Mouse (Mus musculus): Measurements from ENCODE around the gene Fstl4. TPM values are rescaled to one million over a fixed set of nuclear protein-coding genes. Genes with fewer than 3 reads are reported as not detected.
A peak's percentile ranks its signal among the peaks of the same experiment; 100 is the strongest.

Fstl4 gene
- polyA plus RNA-seq, 1 experiment = 0.49 TPM

DNA sequence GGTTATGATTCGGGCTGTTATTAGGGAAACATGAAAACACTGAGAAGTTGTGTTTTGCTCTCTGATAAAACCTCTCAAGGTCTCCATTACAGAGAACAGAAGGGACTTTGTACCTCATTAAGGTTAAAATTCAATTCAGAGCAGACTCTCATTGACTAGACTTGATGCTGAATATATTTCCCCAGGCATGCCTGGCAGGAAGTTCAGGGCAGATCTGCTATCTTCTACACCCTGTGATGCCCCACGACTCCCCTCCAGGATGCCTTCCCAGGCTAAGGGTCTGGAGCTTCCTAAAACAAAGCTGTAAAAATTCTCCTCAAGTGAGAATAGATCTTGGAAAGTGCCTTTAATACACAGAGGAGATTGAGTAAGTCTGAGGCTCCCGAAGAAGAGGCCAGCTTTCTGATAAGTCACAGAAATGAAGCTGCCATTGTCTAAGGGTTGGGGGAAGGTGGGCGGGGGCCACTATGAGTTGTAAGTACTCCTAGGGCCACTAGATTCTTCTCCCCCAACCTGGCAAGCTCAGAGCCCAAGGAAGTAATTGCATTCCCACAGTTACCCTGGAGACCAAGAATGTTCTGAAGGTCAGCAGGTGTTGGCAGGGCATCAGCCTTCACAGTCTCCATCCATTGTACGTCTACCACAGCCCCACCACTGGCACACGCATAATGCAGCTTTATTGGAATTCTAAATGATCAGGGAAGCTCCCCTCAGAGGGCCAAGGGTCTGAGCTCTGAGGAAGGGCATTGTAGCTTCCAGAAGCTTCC, 345.4 kb downstream of the Fstl4 start:
- 18% methylated on average over 6 of the region's 6 CpGs for WGBS
- Histone ChIP-seq H3K27ac (ENCODE audit: insufficient read depth, low read depth, low read length) (peak overlapping the region; percentile 69), H3K36me3 (ENCODE audit: control insufficient read depth, insufficient read depth, low read length) (no peaks in the 10 kb centered on the region), H3K4me1 (ENCODE audit: control insufficient read depth, insufficient read depth, insufficient read length, low read length) (peaks cover 18% of the 10 kb centered on the region; the same call in 1 of the 2 replicates), H3K27me3 (ENCODE audit: control insufficient read depth, insufficient read depth, low read length) (no peaks in the 10 kb centered on the region), H3K4me3 (ENCODE audit: low read depth, low read length) (no peak overlapping the region)
- TF ChIP-seq POLR2A (IDR thresholded peaks at IDR 0.05; ENCODE audit: low read depth, low read length) (no peak), CTCF (IDR thresholded peaks at IDR 0.05; ENCODE audit: extremely low read depth, insufficient read length, insufficient replicate concordance, low read depth, low read length) (no peak)

DNA sequence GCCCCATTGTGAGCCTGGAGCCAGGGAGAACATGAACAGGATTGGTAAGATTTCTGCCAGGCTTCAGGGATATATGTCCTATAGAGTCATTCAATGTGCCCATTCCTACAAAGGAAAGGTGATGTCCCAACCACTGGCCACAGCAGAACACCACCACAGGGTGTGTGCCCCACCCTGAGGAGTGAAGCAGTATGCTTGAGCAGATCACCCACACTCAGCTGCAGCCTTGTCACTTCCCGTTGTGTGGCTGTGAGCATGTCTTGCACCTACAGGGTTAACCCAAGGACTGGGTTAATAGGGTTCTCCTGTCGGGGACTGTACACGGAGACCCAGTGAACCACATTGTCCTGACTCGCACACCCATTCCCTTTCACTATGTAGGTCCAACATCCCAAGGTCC, 351.3 kb downstream of the Fstl4 start:
- 70% methylated on average over 4 of the region's 4 CpGs for WGBS
- Histone ChIP-seq H3K36me3 (ENCODE audit: control insufficient read depth, insufficient read depth, low read length) (no peaks in the 10 kb centered on the region), H3K27me3 (ENCODE audit: control insufficient read depth, insufficient read depth, low read length) (no peaks in the 10 kb centered on the region), H3K4me1 (ENCODE audit: control insufficient read depth, insufficient read depth, insufficient read length, low read length) (peaks cover 16% of the 10 kb centered on the region), H3K27ac (ENCODE audit: insufficient read depth, low read depth, low read length) (no peak overlapping the region), H3K4me3 (ENCODE audit: low read depth, low read length) (no peak overlapping the region)
- TF ChIP-seq POLR2A (IDR thresholded peaks at IDR 0.05; ENCODE audit: low read depth, low read length) (no peak), CTCF (IDR thresholded peaks at IDR 0.05; ENCODE audit: extremely low read depth, insufficient read length, insufficient replicate concordance, low read depth, low read length) (no peak)

DNA sequence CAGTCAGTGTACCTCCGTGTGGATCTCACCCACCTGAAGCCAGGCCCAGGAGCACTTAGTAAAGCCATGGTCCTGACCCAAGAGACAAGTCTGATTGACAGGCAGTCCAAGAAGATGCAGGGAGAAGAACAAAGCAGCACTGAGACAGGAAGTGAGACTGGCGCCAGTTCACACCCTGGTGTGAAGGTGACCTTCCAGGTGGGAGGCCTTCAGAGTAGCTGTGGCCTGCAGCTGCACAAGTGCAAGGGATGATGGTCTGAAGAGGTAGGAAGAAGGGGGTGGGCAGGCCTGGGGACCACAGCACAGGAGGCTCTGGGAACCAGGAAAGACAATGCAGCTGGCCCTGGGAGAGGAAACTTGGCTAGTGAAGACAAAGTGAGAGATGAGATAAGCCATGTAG, 351.9 kb downstream of the Fstl4 start:
- 52% methylated on average over 2 of the region's 2 CpGs for WGBS
- H3K27ac ChIP-seq (ENCODE audit: insufficient read depth, low read depth, low read length) = peak overlapping the region; percentile 46; the same call in 1 of the 2 replicates
- H3K27me3 ChIP-seq (ENCODE audit: control insufficient read depth, insufficient read depth, low read length) = no peaks in the 10 kb centered on the region
- TF ChIP-seq POLR2A (IDR thresholded peaks at IDR 0.05; ENCODE audit: low read depth, low read length) (no peak), CTCF (IDR thresholded peaks at IDR 0.05; ENCODE audit: extremely low read depth, insufficient read length, insufficient replicate concordance, low read depth, low read length) (no peak)
- H3K4me3 ChIP-seq (ENCODE audit: low read depth, low read length) = no peak overlapping the region
- peaks cover 16% of the 10 kb centered on the region for H3K4me1 ChIP-seq (ENCODE audit: control insufficient read depth, insufficient read depth, insufficient read length, low read length)
- no peaks in the 10 kb centered on the region for H3K36me3 ChIP-seq (ENCODE audit: control insufficient read depth, insufficient read depth, low read length)

DNA sequence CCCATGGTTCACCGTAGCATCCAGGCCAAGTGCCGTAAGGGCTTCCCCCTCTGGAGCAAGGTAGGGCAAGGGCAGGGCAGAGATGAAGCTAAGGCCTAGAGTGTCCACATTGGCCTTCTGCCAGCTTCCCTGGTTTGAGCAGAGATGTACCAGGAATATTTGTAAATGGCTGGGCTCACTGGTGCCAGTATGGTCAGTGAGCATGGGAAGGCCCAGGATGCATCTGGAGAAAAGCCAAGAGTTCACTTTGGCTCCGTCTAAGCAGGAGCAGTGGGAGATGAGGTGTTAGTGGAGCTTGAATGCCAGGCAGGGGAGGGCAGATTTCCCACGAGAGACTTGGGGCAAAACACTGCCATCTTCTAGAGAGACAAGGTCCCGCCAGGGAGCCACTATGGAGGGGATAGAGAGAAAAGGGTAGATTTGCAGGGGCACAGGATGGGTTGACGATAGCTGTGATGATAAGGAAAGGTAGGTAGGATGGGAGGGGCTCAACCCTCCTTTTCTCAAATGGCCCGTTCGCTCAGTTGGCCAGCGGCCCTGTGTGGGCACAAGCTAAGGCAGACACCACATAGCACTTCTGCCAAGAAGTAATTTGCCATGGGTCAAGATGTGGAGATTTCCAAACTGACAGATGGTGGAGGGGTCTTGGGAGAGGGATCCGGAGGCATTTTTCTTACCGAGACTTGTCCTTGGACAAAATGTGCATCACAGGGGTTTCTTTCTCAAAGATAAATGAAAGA, 354.0 kb downstream of the Fstl4 start:
- no peaks in the 10 kb centered on the region for H3K36me3 ChIP-seq (ENCODE audit: control insufficient read depth, insufficient read depth, low read length)
- no peak for TF ChIP-seq POLR2A (IDR thresholded peaks at IDR 0.05; ENCODE audit: low read depth, low read length)
- no peak for TF ChIP-seq CTCF (IDR thresholded peaks at IDR 0.05; ENCODE audit: extremely low read depth, insufficient read length, insufficient replicate concordance, low read depth, low read length)
- H3K4me1 ChIP-seq (ENCODE audit: control insufficient read depth, insufficient read depth, insufficient read length, low read length) = peaks cover 16% of the 10 kb centered on the region
- no peak overlapping the region for H3K4me3 ChIP-seq (ENCODE audit: low read depth, low read length)
- no peak overlapping the region for H3K27ac ChIP-seq (ENCODE audit: insufficient read depth, low read depth, low read length)
- no peaks in the 10 kb centered on the region for H3K27me3 ChIP-seq (ENCODE audit: control insufficient read depth, insufficient read depth, low read length)
- 89% methylated on average over 11 of the region's 11 CpGs for WGBS

DNA sequence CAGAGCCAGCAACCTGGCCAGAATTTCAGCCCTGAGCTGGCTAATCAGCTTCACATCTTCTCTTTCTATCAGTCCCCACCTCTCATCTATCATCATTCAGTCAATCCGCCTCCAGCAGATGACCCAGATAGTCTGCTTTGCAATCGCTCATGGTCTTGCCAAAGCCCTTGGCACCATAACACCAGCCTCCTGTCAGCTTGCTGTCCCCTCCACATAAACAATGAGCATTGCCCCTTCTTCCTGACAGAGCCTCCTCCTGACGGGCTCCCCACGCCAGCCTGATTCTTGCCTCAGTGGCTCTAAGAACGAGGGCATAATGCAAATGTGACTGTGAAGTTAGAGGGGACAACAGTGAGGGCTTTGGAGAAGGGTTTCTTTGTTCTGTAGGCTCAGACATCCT, 355.5 kb downstream of the Fstl4 start:
- Histone ChIP-seq H3K36me3 (ENCODE audit: control insufficient read depth, insufficient read depth, low read length) (no peaks in the 10 kb centered on the region), H3K4me1 (ENCODE audit: control insufficient read depth, insufficient read depth, insufficient read length, low read length) (peaks cover 16% of the 10 kb centered on the region), H3K27ac (ENCODE audit: insufficient read depth, low read depth, low read length) (no peak overlapping the region), H3K4me3 (ENCODE audit: low read depth, low read length) (no peak overlapping the region), H3K27me3 (ENCODE audit: control insufficient read depth, insufficient read depth, low read length) (no peaks in the 10 kb centered on the region)
- TF ChIP-seq CTCF (IDR thresholded peaks at IDR 0.05; ENCODE audit: extremely low read depth, insufficient read length, insufficient replicate concordance, low read depth, low read length) = no peak
- 92% methylated on average over 5 of the region's 5 CpGs for WGBS

DNA sequence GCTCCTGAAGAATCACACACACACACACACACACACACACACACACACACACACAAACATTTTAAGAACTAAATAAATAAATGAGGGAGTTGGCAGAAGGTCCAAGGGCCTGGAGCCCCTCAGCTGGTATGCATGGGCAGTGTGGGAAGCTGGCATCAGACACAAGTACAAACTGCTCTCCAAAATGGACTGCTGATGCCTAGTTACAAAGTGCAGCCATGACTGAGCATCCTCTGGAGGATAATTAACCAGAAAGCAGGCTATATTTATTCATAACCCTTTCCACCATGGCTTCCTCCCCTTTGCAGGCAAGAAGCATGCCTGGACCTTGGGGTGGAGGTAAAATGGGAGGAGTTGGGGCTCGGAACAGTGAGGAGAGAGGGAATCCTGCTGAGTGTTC, 356.8 kb downstream of the Fstl4 start:
- no peak for TF ChIP-seq POLR2A (IDR thresholded peaks at IDR 0.05; ENCODE audit: low read depth, low read length)
- no peak for TF ChIP-seq CTCF (IDR thresholded peaks at IDR 0.05; ENCODE audit: extremely low read depth, insufficient read length, insufficient replicate concordance, low read depth, low read length)
- Histone ChIP-seq H3K4me1 (ENCODE audit: control insufficient read depth, insufficient read depth, insufficient read length, low read length) (peaks cover 10% of the 10 kb centered on the region), H3K36me3 (ENCODE audit: control insufficient read depth, insufficient read depth, low read length) (no peaks in the 10 kb centered on the region), H3K27me3 (ENCODE audit: control insufficient read depth, insufficient read depth, low read length) (no peaks in the 10 kb centered on the region), H3K4me3 (ENCODE audit: low read depth, low read length) (no peak overlapping the region), H3K27ac (ENCODE audit: insufficient read depth, low read depth, low read length) (no peak overlapping the region)
- 40% methylated on average over 1 of the region's 1 CpGs for WGBS

DNA sequence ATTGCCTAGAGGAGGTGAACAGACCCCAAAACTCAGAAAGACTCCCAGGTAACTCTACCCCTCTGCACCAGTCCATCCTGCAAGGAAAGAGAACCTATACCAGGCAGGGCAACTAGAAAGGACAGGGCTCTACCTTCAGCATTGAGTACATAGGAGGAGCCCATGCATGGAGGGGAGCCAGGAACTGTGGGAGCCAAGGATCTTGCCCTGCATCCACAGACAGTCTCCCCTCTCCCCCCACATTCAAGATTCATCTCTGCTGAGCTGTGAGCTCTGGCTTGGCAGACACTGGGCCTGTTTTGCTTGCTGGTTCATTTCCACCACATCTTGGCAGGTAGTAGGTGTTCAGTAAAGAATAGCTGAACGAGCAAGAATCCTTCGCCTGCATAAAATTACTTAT, 360.4 kb downstream of the Fstl4 start:
- H3K27ac ChIP-seq (ENCODE audit: insufficient read depth, low read depth, low read length) = no peak overlapping the region
- H3K27me3 ChIP-seq (ENCODE audit: control insufficient read depth, insufficient read depth, low read length) = no peaks in the 10 kb centered on the region
- TF ChIP-seq CTCF (IDR thresholded peaks at IDR 0.05; ENCODE audit: extremely low read depth, insufficient read length, insufficient replicate concordance, low read depth, low read length) (no peak), POLR2A (IDR thresholded peaks at IDR 0.05; ENCODE audit: low read depth, low read length) (no peak)
- no peaks in the 10 kb centered on the region; the same call in 1 of the 2 replicates for H3K4me1 ChIP-seq (ENCODE audit: control insufficient read depth, insufficient read depth, insufficient read length, low read length)
- H3K36me3 ChIP-seq (ENCODE audit: control insufficient read depth, insufficient read depth, low read length) = no peaks in the 10 kb centered on the region
- WGBS = 86% methylated on average over 2 of the region's 2 CpGs
- H3K4me3 ChIP-seq (ENCODE audit: low read depth, low read length) = no peak overlapping the region
